Mouse (Mus musculus) heart, postnatal 25 days (tissue): ENCODE data around the gene Tas2r134. TPM values are rescaled to one million over a fixed set of nuclear protein-coding genes. Genes with fewer than 3 reads are reported as not detected.

Source experiments
- DNase-seq: peaks from one replicate; pipeline ENCODE4 v3.0.0; 2022; ENCODE audit warnings: low spot score
- intact Hi-C: fragments of 180-260 bp; cut with DNase I; formaldehyde crosslinking; loops from one replicate; pipeline ENCODE4 v1.15.1; 2025
- total RNA-seq, 2 experiments: library from RNA; stranded (reverse); gene quantifications; 2 replicates each; pipeline ENCODE4 v1.2.3; 2021

Gene Tas2r134
- total RNA-seq, 2 experiments from 2014 or later = not detected

DNA sequence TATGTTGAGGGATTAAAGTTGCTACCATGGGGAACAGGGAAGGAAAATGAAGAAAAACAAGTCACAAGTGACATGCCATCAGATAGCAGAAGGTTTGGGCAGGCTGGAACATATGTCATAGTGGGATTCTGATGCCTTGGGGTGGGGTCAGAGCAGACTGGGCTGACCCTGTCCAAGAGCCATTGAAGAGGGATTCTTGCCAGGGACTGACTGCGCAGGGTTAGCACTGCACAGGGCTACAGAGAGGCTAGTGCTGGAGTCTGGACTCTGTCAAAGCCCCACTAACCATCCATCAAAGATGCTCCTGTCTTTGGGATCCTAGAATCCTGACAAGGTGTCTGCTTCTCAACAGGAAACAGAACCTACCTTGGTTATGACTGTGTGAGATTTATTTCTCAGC is 22.6 kb downstream of the Tas2r134 start:
- no peak for DNase-seq
- intact Hi-C loops = no loop called here

DNA sequence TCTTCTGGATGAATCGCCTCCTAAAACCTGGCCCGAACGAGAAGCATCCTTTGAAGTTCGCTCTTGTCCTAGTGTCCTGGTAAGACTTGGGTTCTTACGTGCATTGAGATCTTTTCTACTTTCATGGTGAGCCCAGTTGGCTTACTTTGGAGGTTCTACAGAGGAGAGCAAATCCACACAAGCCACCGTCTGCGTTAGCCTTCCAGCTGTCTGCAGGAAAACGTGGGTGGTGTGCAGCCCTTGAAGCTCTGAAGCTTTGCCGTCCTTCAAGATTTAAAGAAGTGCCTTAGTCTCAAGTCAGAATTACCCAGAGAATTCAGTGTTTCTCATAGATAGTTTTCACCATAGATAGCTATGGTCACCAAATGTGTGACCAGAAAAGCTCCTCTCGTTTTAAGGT is 24.8 kb downstream of the Tas2r134 start:
- intact Hi-C loops = no loop called here
- DNase-seq = no peak

DNA sequence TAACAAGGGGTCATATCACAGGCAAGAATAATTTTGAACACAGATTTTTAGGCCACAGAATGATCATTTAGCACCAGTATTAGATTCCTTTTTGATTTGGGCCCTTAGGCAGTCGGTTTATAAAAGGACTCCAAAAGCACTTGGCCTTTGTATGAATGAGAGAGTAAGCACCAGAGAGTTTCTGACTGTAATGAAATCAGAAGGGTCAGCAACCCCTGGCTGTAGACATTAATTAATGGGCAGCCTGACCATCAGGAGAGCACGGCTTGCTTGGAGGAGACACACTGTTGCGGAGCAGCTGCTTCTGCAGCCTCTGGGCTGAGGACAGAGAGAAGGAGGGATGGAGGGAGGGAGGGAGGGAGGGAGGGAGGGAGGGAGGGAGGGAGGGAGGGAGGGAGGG is 30.4 kb downstream of the Tas2r134 start:
- DNase-seq = no peak
- intact Hi-C loops = no loop called here

DNA sequence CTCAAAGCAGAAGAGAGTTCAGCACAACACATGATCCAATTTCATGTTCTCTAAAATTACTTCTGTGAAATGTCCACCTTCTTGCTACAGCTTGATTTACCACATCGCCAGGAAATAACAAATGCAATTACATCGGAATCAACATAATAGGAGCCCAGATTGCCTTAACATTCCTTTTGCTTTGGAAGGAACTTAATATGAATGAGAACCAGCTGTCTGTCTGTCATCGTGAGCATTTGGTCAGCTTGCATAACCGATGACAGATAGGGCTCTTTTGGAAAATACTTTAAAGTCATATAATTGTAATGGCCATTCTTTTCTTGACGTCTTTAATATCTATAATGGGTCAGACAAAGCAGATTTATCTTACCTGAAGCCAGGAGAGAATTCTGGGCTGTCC is 31.0 kb downstream of the Tas2r134 start:
- DNase-seq = no peak
- intact Hi-C loops = no loop called here

DNA sequence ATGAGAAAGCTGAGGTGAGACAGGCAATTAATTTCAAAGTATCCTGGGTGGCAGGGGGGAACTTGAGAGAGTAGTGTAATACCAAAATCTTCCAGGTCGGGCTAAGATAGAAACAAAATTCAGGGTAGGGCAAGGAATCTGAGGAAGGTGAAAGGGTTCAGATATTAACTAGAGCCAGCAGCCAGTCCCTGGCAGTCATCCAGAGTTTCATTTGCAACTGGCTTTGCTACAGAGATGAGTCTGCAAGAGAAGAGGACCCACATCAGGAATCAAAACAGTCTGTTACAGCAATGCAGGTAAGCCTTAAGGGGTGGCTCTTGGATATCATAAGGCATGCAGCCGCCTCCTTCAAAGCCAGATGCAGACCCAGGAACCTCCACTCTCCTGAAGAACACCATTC is 47.0 kb downstream of the Tas2r134 start:
- intact Hi-C loops = no loop called here
- no peak for DNase-seq
